Mouse (Mus musculus) lung, postnatal 0 days (tissue): ENCODE results near the gene Eml6.

ENCODE experiments used
- CTCF ChIP-seq: IDR thresholded peaks from 2 replicates; pipeline ENCODE4 v1.5.1; 2016; ENCODE audit warnings: antibody characterized with exemption, mild to moderate bottlenecking
- EP300 ChIP-seq: IDR thresholded peaks from 2 replicates; pipeline ENCODE4 v1.6.1; 2016; ENCODE audit warnings: antibody characterized with exemption, mild to moderate bottlenecking, control low read depth

DNA sequence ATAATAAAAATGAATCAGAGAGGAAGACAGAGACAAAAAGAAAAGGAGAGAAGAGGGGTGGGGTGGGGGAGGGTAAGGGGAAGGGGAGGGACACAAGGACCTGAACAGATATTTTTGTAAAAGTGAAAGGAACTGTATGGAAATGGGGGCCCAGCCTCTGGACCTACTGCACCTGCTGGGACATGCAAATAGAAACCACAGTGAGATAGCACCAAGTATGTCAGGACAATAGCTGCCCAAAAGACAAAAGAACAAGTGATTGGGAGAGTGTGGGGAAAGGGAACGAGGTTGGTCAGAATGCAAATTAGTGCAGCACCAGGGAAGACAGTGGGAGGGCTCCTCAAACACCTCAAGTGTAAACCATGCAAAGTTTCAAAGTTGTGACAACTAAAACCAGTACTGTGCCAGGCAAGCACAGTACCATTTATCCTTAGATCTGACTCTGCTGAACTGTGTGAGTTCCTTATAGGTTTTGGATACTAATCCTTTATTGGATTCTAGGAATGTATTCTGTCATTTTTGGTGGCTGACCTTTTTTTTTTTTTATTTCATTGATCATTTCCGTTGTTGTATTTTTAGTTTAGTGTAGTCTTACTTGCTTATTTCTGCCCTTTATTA is 246.3 kb downstream of the Eml6 start:
- TF ChIP-seq CTCF, result no peak
- TF ChIP-seq EP300, result no peak
